Mouse (Mus musculus) T-helper 17 cell (primary cell): Measurements from ENCODE around the gene Tnp2.

ENCODE experiments used
- in situ Hi-C, 2 experiments: fragments of 300-600 bp; cut with MboI, MseI; formaldehyde crosslinking; loops; 1 replicate in 1 of 2; 2 replicates in 1 of 2; pipeline ENCODE4 v1.15.1; 2025; ENCODE audit warnings: high pct_unique_total_duplicates in 2 of 2

Tnp2 gene

GRCm38 (mm10) chr16:10790702-10791101, 2.2 kb upstream of the Tnp2 start, which contains the start of gene Prm3:
TSS of gene Prm3 (minus strand) at chr16:10790914.
- in situ Hi-C loops: loop anchor here in 1 of 2 experiments (5.0 kb wide), 1 partner anchor 213 kb away; no protein-coding TSS in a partner anchor

GRCm38 (mm10) chr16:10788866-10789265, 406 bp upstream of the Tnp2 start:
- in situ Hi-C loops: loop anchor here in 1 of 2 experiments (5.0 kb wide), 2 partner anchors 58 to 217 kb away; no protein-coding TSS in a partner anchor

GRCm38 (mm10) chr16:10787548-10788058, 857 bp downstream of the Tnp2 start:
- in situ Hi-C loops: loop anchor here in 1 of 2 experiments (5.0 kb wide), 2 partner anchors 60 to 215 kb away; no protein-coding TSS in a partner anchor

GRCm38 (mm10) chr16:10786782-10787547, 1.5 kb downstream of the Tnp2 start:
- in situ Hi-C loops: loop anchor here in 1 of 2 experiments (5.0 kb wide), 2 partner anchors 60 to 215 kb away; no protein-coding TSS in a partner anchor

- in situ Hi-C loops: loop anchor here in 1 of 2 experiments (5.0 kb wide), 2 partner anchors 61 to 214 kb away; no protein-coding TSS in a partner anchor
These were observed 2.2 kb downstream of the Tnp2 start for GRCm38 (mm10) chr16:10786288-10786687.

GRCm38 (mm10) chr16:10785371-10786231, 2.9 kb downstream of the Tnp2 start, which contains the start of gene Socs1:
TSS of gene Socs1 (minus strand) at chr16:10785536.
- in situ Hi-C loops: loop anchor here in 1 of 2 experiments (5.0 kb wide), 2 partner anchors 62 to 213 kb away; no protein-coding TSS in a partner anchor

GRCm38 (mm10) chr16:10784793-10785370, 3.6 kb downstream of the Tnp2 start:
- in situ Hi-C loops: loop anchor here in 1 of 2 experiments (5.0 kb wide), 4 partner anchors 38 to 213 kb away; no protein-coding TSS in a partner anchor

GRCm38 (mm10) chr16:10783883-10784792, 4.3 kb downstream of the Tnp2 start:
- in situ Hi-C loops: loop anchor here in 1 of 2 experiments (5.0 kb wide), 2 partner anchors 37 to 117 kb away; no protein-coding TSS in a partner anchor

GRCm38 (mm10) chr16:10783451-10783850, 5.0 kb downstream of the Tnp2 start:
- in situ Hi-C loops: loop anchor here in 1 of 2 experiments (5.0 kb wide), 2 partner anchors 36 to 116 kb away; no protein-coding TSS in a partner anchor

GRCm38 (mm10) chr16:10783152-10783434, 5.4 kb downstream of the Tnp2 start:
- in situ Hi-C loops: loop anchor here in 1 of 2 experiments (5.0 kb wide), 2 partner anchors 36 to 116 kb away; no protein-coding TSS in a partner anchor

- in situ Hi-C loops: loop anchor here in 1 of 2 experiments (5.0 kb wide), 2 partner anchors 35 to 115 kb away; no protein-coding TSS in a partner anchor
These were observed 5.9 kb downstream of the Tnp2 start for GRCm38 (mm10) chr16:10782377-10783151.

GRCm38 (mm10) chr16:10781862-10782371, 6.5 kb downstream of the Tnp2 start:
- in situ Hi-C loops: loop anchor here in 1 of 2 experiments (5.0 kb wide), 2 partner anchors 35 to 115 kb away; no protein-coding TSS in a partner anchor

- in situ Hi-C loops: loop anchor here in 1 of 2 experiments (5.0 kb wide), 2 partner anchors 33 to 113 kb away; no protein-coding TSS in a partner anchor
These were observed 7.8 kb downstream of the Tnp2 start for GRCm38 (mm10) chr16:10780631-10781120.

GRCm38 (mm10) chr16:10777579-10778160, 10.8 kb downstream of the Tnp2 start:
- in situ Hi-C loops: no loop called here

GRCm38 (mm10) chr16:10776322-10776721, 12.1 kb downstream of the Tnp2 start:
- in situ Hi-C loops: no loop called here

- in situ Hi-C loops: loop anchor here in 1 of 2 experiments (5.0 kb wide), 1 partner anchor 112 kb away; no protein-coding TSS in a partner anchor
These were observed 13.7 kb downstream of the Tnp2 start for GRCm38 (mm10) chr16:10774726-10775125.

GRCm38 (mm10) chr16:10773543-10773942, 14.9 kb downstream of the Tnp2 start:
- in situ Hi-C loops: loop anchor here in 1 of 2 experiments (5.0 kb wide), 1 partner anchor 111 kb away; no protein-coding TSS in a partner anchor
